Mouse (Mus musculus) hindbrain, embryonic 12.5 days (tissue): Measurements from ENCODE around the gene Ccn2. TPM values are rescaled to one million over a fixed set of nuclear protein-coding genes. Genes with fewer than 3 reads are reported as not detected.

Source experiments
- ATAC-seq: fragments of 200-750 bp; cut with Nextera tagmentation; 2 replicates; pipeline ENCODE4 v1.8.0; 2017; ENCODE audit warnings: moderate TSS enrichment; ENCODE audit not compliant: low FRiP score
- H3K27ac ChIP-seq: fragments of 300-500 bp; sonication (generic); 2 replicates; pipeline ENCODE4 v1.5.1; 2016; ENCODE audit warnings: mild to moderate bottlenecking
- H3K27me3 ChIP-seq: fragments of 300-500 bp; sonication (generic); 2 replicates; pipeline ENCODE4 v1.6.1; 2016; ENCODE audit warnings: mild to moderate bottlenecking
- H3K36me3 ChIP-seq: fragments of 300-500 bp; sonication (generic); 2 replicates; pipeline ENCODE4 v1.6.1; 2016; ENCODE audit warnings: mild to moderate bottlenecking
- H3K4me1 ChIP-seq: fragments of 300-500 bp; sonication (generic); 2 replicates; pipeline ENCODE4 v1.6.1; 2016
- H3K4me2 ChIP-seq: fragments of 300-500 bp; sonication (generic); replicated peaks from 2 replicates; pipeline ENCODE4 v1.6.1; 2016; ENCODE audit warnings: mild to moderate bottlenecking
- H3K4me3 ChIP-seq: fragments of 300-500 bp; sonication (generic); 2 replicates; pipeline ENCODE4 v1.5.1; 2016; ENCODE audit warnings: mild to moderate bottlenecking
- H3K9ac ChIP-seq: fragments of 300-500 bp; sonication (generic); 2 replicates; pipeline ENCODE4 v1.6.1; 2016; ENCODE audit warnings: mild to moderate bottlenecking, moderate library complexity
- H3K9me3 ChIP-seq: fragments of 300-500 bp; sonication (generic); replicated peaks from 2 replicates; pipeline ENCODE4 v1.6.1; 2016; ENCODE audit warnings: mild to moderate bottlenecking
- WGBS: fragments of 180-500 bp; shearing (Covaris S2); methylation state at CpG from one replicate; pipeline ENCODE4 v1.1.7; 2016; 5-methylcytosine and 5-hydroxymethylcytosine counted together
- polyA plus RNA-seq: library from polyadenylated mRNA; unstranded; fragments of >200 nt; fragmentation: Nextera tagmentation; extraction: Ambion mirVana; gene quantifications from 2 replicates; pipeline ENCODE4 v1.2.1, GENCODE M21; 2016

Ccn2 gene
- polyA plus RNA-seq = 6.8 and 10.0 TPM in 2 replicates

DNA sequence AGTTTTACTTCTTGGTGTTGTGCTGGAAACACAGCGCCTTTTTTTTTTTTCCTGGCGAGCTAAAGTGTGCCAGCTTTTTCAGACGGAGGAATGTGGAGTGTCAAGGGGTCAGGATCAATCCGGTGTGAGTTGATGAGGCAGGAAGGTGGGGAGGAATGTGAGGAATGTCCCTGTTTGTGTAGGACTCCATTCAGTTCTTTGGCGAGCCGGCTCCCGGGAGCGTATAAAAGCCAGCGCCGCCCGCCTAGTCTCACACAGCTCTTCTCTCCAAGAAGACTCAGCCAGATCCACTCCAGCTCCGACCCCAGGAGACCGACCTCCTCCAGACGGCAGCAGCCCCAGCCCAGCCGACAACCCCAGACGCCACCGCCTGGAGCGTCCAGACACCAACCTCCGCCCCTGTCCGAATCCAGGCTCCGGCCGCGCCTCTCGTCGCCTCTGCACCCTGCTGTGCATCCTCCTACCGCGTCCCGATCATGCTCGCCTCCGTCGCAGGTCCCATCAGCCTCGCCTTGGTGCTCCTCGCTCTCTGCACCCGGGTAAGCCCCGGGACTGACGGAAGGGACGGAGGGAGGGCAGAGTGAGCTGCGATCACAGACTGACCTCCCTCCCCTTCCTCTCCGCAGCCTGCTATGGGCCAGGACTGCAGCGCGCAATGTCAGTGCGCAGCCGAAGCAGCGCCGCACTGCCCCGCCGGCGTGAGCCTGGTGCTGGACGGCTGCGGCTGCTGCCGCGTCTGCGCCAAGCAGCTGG, at the start of gene Ccn2:
Ccn2 (plus strand) TSS at position 193 of the 753 bp plus-strand sequence.
- peaks cover 7% of the 10 kb centered on the region for H3K4me1 ChIP-seq
- WGBS = under 1% methylated on average over 53 of the region's 53 CpGs
- H3K9me3 ChIP-seq = no peaks in the 10 kb centered on the region
- H3K9ac ChIP-seq = peak within 1 kb of the TSS; percentile 73
- peak; percentile 95 for ATAC-seq
- H3K36me3 ChIP-seq = no peaks in the 10 kb centered on the region
- peak within 1 kb of the TSS; percentile 85 for H3K27ac ChIP-seq
- H3K27me3 ChIP-seq = peaks cover 4% of the 10 kb centered on the region; the same call in 1 of the 2 replicates
- peak within 1 kb of the TSS; percentile 65 for H3K4me2 ChIP-seq
- H3K4me3 ChIP-seq = peak within 1 kb of the TSS; percentile 72

DNA sequence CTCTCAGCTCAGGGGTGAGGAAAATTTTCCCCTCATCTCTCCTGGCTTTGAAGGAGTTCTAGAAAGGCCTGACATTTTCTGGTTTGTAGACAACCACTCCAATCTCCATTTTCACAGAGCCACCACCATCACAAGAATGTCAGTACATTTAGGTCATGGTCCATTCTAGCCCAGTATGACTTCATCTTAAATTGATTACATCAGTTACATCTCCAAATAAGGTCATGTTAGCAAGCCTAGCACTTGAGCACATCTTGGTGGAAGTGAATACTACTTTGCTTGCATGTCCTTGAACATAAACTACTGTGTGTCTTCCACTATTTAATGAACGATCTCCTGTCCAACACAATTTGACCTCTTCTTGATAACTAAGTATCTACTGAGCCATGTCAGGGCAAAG, 42.4 kb upstream of the Ccn2 start:
- no peak overlapping the region for H3K4me2 ChIP-seq
- H3K4me1 ChIP-seq = no peaks in the 10 kb centered on the region
- ATAC-seq = no peak
- H3K27me3 ChIP-seq = no peaks in the 10 kb centered on the region
- H3K4me3 ChIP-seq = no peak overlapping the region
- WGBS = 97% methylated on average over 1 of the region's 1 CpGs
- H3K9ac ChIP-seq = no peak overlapping the region
- H3K36me3 ChIP-seq = no peaks in the 10 kb centered on the region
- no peaks in the 10 kb centered on the region for H3K9me3 ChIP-seq
- no peak overlapping the region for H3K27ac ChIP-seq

DNA sequence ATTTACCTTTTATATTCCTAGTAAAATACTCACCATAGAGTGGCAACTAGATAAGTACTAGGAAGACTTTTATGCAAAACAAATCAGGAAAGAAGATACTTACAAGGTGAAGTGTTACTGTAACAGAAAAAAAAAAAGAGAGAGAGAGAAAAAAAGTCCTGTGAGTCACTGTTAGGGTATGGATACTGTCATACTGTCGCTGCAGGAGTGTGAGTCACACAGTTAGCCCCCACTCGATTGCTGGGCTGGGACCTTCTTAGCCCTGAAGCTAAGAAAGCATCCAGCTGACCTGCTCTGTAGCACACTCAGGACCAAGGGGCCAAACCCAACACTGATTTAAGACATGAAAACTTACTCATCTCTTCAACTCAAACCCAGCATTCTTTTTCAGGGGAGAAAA, 41.2 kb upstream of the Ccn2 start:
- Histone ChIP-seq H3K4me3 (no peak overlapping the region), H3K4me1 (no peaks in the 10 kb centered on the region), H3K9me3 (no peaks in the 10 kb centered on the region), H3K4me2 (no peak overlapping the region), H3K36me3 (no peaks in the 10 kb centered on the region), H3K9ac (no peak overlapping the region), H3K27me3 (no peaks in the 10 kb centered on the region), H3K27ac (no peak overlapping the region)
- ATAC-seq = no peak
- WGBS = 74% methylated on average over 2 of the region's 2 CpGs

DNA sequence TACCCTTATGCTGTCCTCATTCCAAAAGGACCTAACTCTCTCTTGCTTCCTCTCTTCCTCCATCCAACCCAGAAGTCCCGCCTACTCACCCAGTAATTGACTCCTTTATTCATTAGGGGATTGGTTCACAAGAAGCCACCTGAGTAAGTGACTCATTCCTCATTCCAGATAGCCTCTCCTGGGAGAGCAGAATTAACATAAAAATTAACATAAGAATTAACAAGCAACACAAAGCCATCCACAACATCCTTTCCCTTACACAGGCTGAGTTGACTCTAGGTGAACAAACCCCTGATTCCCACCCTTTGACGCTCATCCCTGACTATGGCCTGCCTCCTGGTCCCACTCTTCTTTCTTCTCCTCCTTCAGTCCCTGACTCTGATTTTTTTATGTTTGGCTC, 36.9 kb upstream of the Ccn2 start:
- Histone ChIP-seq H3K9me3 (no peaks in the 10 kb centered on the region), H3K27ac (no peak overlapping the region), H3K4me2 (no peak overlapping the region), H3K4me1 (no peaks in the 10 kb centered on the region), H3K4me3 (no peak overlapping the region), H3K36me3 (no peaks in the 10 kb centered on the region), H3K9ac (no peak overlapping the region), H3K27me3 (no peaks in the 10 kb centered on the region)
- 81% methylated on average over 2 of the region's 2 CpGs for WGBS
- no peak for ATAC-seq

DNA sequence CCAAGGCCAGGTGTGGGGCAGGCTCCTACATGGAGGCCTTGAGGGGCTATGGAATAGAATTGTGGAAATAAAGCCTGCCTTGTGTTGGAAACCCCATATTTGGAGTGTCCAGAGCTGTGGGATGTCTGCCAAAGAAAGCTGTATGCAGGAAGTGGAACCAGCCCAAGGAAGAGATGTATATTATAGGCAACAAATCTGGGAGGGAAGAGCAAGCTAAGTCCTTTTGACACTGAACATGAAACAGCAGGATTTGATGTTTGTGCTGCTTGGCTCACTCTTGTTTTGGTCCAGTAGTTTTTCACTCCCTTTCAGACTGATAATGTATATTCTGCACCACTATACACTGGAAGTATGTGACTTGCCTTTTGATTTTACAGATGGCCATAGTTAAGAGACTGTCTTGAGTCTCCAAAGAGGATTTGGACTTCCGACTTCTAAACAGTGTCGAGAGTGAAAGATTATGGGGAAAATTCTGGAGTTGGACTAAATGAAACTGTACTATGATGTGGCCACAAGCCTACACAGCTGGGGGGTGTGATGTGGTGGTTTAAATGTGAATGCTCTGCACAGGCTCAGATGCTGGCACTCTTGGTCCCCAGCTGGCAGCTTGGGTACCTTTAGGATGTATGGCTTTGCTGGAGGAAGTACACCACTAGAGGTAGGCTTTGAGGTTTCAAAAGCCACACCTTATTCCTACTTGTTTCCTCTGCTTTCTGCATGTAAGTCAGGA, 25.4 kb upstream of the Ccn2 start:
- WGBS = 83% methylated on average over 2 of the region's 2 CpGs

DNA sequence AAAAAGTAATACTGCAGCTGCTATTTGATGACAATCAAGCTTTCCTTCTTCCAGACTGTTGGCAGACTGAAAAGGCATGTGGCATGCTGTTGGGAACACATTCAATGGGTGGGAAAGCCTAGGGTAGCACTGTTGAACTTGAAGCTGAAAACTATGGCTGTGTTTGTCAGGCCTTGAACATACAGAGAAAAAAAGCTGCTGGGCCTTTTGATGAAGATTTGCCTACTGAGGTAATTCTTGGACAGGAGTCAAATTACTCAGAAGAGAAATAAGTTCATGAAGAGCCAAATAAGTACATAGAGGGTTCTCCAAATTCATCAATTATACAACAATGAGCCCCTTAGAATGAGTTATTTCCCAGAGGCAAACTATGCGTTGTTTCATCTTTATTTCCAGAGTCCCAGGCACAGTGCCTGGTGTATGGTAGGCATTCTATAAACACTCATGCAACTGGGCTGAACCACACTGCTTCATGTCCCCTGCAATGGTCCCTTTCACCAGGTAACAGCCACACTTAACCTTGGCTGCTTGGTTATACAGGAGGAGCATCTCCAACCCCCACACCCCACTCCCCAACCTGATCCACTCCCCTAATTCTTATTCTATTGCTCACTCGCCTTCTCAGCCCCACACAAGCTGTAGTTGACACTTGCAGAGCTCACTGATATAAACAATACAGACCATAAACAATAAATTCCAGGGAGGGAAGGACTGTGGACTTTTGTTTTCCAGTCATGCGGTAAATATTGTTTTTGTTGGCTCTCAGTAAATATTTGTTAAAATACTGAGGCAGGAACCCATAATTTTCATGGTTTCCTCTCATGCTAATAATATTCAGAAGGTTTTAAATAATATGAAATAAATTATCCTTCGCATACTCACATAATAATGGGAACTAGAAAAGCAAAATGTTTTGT, 22.9 kb upstream of the Ccn2 start:
- Histone ChIP-seq H3K4me2 (no peak overlapping the region), H3K27ac (no peak overlapping the region), H3K4me1 (no peaks in the 10 kb centered on the region), H3K27me3 (no peaks in the 10 kb centered on the region), H3K36me3 (no peaks in the 10 kb centered on the region), H3K9me3 (no peaks in the 10 kb centered on the region), H3K4me3 (no peak overlapping the region), H3K9ac (no peak overlapping the region)
- 76% methylated on average over 4 of the region's 4 CpGs for whole genome bisulfite sequencing
- no peak for ATAC-seq

More for the DNA sequence above, 25.4 kb upstream of the Ccn2 start:
- Histone ChIP-seq H3K4me1 (no peaks in the 10 kb centered on the region), H3K27me3 (no peaks in the 10 kb centered on the region), H3K27ac (no peak overlapping the region), H3K4me2 (no peak overlapping the region), H3K4me3 (no peak overlapping the region), H3K9me3 (no peaks in the 10 kb centered on the region), H3K9ac (no peak overlapping the region), H3K36me3 (no peaks in the 10 kb centered on the region)
- ATAC-seq = no peak

DNA sequence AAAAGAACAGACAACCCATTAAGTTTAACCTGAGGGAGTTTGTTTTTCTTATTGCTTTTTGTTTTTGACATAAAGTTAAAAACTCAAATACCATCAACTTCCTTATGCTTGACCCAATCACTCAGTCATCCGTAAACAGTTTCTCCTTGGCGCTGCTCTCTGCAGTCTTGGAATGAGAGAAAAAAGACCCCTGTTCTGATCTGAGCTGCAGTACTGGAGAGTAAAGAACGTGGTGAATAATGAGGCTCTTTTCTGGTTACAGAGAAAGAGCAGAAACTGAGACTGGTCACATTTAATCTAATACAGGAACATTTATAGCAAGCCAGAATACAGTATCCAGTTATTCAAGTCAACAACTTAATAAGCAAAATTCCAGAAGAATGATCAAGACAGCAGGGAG, 21.8 kb upstream of the Ccn2 start:
- Histone ChIP-seq H3K4me2 (no peak overlapping the region), H3K36me3 (no peaks in the 10 kb centered on the region), H3K27ac (no peak overlapping the region), H3K9me3 (no peaks in the 10 kb centered on the region), H3K4me1 (no peaks in the 10 kb centered on the region), H3K4me3 (no peak overlapping the region), H3K27me3 (no peaks in the 10 kb centered on the region), H3K9ac (no peak overlapping the region)
- no peak for ATAC-seq
- WGBS = 40% methylated on average over 3 of the region's 3 CpGs

DNA sequence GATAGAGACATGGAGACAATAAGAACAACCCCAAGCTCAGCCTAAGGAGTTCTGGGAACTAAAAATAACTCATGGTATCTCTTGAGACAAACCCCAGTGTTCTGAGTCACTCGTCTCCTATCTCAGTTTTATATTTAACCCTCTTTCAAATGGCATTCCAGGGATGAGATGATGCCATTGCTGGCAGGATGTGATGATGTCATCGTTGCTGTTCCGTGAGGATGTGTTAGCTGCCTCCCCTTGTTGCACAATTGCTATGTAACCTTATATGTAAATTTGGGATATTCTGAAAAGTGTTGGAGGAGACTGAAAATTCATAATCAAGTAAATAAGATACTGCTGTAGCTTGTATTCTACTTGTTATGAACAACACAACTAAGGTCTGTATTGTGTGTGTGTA, 14.2 kb upstream of the Ccn2 start:
- Histone ChIP-seq H3K36me3 (no peaks in the 10 kb centered on the region), H3K4me3 (no peak overlapping the region), H3K9me3 (no peaks in the 10 kb centered on the region), H3K27me3 (no peaks in the 10 kb centered on the region), H3K27ac (no peak overlapping the region), H3K4me1 (no peaks in the 10 kb centered on the region), H3K9ac (no peak overlapping the region), H3K4me2 (no peak overlapping the region)
- 82% methylated on average over 3 of the region's 3 CpGs for WGBS
- no peak for ATAC-seq

DNA sequence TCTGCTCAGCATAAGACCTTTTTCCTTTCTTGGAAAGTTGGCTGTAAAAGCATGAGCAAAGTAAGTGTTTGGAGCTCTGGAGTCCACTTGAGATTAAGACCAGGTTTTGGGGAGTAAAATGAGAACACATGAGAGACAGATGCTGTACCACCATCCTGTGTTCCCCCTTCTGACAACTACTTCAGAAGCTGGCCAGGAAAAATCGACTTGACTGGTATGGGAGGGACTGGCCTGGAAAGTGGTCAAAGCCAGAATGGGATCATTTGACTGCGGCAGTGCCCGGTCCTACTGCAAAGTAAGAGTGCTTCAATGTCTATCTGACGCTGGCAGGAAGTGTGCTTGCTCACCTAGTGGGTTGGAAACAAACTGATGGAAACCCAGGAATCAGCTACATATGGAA, 6.4 kb upstream of the Ccn2 start:
- no peak for ATAC-seq
- no peak overlapping the region for H3K4me3 ChIP-seq
- no peaks in the 10 kb centered on the region for H3K9me3 ChIP-seq
- H3K27ac ChIP-seq = no peak overlapping the region
- H3K27me3 ChIP-seq = no peaks in the 10 kb centered on the region
- H3K4me1 ChIP-seq = 0 out of 2 replicates have a peak, but pooled peaks cover 3% of the 10 kb centered on the region
- H3K36me3 ChIP-seq = no peaks in the 10 kb centered on the region
- 77% methylated on average over 4 of the region's 4 CpGs for WGBS
- no peak overlapping the region for H3K4me2 ChIP-seq
- no peak overlapping the region for H3K9ac ChIP-seq

DNA sequence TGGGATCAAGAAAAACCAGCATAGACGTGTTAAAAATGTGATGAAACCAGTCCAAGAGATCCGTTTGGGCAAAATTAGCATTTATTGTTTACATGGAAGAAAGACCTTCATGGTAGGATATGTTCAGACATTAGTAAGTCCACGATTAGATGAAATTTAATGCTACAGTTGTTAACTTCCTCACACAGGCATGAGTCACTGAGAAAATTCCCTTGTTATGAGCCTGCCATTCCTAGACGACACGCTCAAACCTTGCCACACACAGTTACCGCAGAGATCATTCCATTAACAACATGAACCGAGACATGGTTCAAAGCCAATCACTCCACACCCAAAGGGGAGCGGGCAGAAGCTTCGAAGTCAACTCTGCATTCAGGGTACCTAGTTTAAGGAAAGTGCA, 6.0 kb upstream of the Ccn2 start:
- H3K27ac ChIP-seq = no peak overlapping the region
- H3K4me1 ChIP-seq = 0 out of 2 replicates have a peak, but pooled peaks cover 3% of the 10 kb centered on the region
- ATAC-seq = no peak
- no peak overlapping the region for H3K4me3 ChIP-seq
- H3K9me3 ChIP-seq = no peaks in the 10 kb centered on the region
- WGBS = 94% methylated on average over 9 of the region's 9 CpGs
- H3K36me3 ChIP-seq = no peaks in the 10 kb centered on the region
- H3K27me3 ChIP-seq = no peaks in the 10 kb centered on the region
- no peak overlapping the region for H3K9ac ChIP-seq
- no peak overlapping the region for H3K4me2 ChIP-seq

DNA sequence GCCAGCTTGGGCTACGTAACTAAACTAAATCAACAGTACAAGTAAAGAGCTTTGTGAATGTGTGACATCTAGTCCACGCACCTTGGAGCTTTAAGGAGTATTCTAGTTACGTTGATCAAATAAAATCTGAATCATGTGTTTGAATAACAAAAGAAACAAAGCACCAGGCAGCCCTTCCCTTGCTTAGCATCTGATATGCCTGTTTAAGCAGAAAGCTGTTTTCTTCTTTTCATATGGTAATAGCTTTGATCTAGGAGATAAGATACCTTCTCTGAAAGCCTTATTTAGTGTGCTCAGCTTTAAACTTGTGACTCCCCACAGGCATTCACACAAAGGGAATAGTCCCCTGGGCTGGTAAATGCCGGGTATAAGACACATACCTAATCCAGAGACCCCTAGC, 4.7 kb upstream of the Ccn2 start:
- no peaks in the 10 kb centered on the region for H3K27me3 ChIP-seq
- H3K27ac ChIP-seq = no peak overlapping the region
- no peak for ATAC-seq
- WGBS = 48% methylated on average over 4 of the region's 4 CpGs
- no peak overlapping the region for H3K4me3 ChIP-seq
- H3K4me2 ChIP-seq = no peak overlapping the region
- H3K9me3 ChIP-seq = no peaks in the 10 kb centered on the region
- H3K36me3 ChIP-seq = no peaks in the 10 kb centered on the region
- H3K9ac ChIP-seq = no peak overlapping the region
- H3K4me1 ChIP-seq = 0 out of 2 replicates have a peak, but pooled peaks cover 3% of the 10 kb centered on the region

DNA sequence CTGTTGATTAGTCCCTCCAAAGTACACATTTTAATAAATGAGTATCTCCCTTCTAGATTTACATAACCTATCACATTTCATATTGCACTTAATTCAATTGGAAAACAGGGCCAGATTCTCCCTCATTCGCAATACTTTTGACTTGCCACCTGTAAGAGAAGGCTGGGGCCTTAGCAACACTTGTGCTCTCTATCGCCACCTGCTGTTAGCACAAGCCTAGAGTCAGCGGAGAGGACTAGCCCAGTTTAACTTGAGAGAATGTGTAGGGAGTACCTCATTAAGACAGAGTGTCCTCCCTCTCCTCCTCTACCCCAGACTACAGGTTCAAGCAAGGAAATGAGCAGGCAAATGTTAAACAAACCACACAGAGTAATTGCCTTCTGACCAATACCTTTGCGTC, 4.1 kb upstream of the Ccn2 start:
- Histone ChIP-seq H3K9ac (no peak overlapping the region), H3K4me1 (peaks cover 4% of the 10 kb centered on the region), H3K4me2 (no peak overlapping the region), H3K27me3 (peaks cover 2% of the 10 kb centered on the region; the same call in 1 of the 2 replicates), H3K36me3 (no peaks in the 10 kb centered on the region), H3K4me3 (no peak overlapping the region), H3K9me3 (no peaks in the 10 kb centered on the region), H3K27ac (no peak overlapping the region)
- 17% methylated on average over 4 of the region's 4 CpGs for WGBS
- peak; percentile 51; the same call in 1 of the 2 replicates for ATAC-seq
